Mouse (Mus musculus) thymus, postnatal 10 days (tissue): ENCODE measurements around the gene Tas2r113.
"Not testable (repeated sequence)": the region's sequence is repeated elsewhere in the genome, so short reads cannot be mapped to it uniquely, and the experiment has no call there.

ENCODE experiments used
- DNase-seq, 2 experiments: peaks; one replicate each; pipeline ENCODE4 v3.0.0; 2021; ENCODE audit warnings: low spot score in 2 of 2

The Tas2r113 gene

GRCm38 (mm10) chr6:132892711-132893110 lies at the start of gene Tas2r113:
Gene Tas2r113 (plus strand): TSS chr6:132893011.
- no peak for DNase-seq

DNA sequence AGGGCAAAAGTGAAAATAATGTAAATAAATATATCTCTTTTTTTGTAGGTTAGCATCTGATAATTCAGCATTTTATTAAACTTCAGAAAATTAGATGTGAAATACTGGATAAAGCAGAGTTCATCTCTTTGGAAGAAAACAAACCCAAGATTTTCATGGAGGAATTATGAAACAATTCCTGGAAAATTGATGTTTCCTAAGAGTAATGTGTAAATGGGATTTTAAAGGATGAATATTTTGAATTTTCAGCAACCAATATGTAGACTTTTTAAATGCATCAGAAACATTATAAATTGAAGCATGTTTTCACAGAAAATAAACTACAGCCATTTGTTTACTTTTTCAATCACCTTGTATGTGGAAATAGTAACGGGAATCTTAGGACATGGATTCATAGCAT lies 46.0 kb upstream of the Tas2r113 start, which contains the start of gene Tas2r123:
Gene Tas2r123, plus strand, starts transcription at position 301 of the 400 bp plus-strand sequence.
- DNase-seq: no peak

DNA sequence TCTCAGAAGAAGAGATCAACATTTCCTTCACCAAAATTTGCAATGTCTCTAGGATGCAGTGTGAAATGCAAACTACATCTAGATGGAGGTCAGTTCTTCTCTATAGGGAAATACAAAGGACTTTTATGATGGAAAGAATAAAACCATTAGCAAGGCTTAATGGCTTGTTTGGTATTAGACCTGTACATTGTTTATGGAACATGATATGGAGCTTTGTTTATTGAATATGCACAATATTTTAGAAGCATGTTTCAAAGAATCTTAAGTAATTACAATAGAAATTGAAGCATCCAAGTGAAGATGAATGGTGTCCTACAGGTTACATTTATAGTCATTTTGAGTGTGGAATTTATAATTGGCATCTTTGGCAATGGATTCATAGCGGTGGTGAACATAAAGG lies 37.7 kb upstream of the Tas2r113 start, which contains the start of gene Tas2r116:
Gene Tas2r116, plus strand, starts transcription at position 301 of the 400 bp plus-strand sequence.
- DNase-seq: no peak

DNA sequence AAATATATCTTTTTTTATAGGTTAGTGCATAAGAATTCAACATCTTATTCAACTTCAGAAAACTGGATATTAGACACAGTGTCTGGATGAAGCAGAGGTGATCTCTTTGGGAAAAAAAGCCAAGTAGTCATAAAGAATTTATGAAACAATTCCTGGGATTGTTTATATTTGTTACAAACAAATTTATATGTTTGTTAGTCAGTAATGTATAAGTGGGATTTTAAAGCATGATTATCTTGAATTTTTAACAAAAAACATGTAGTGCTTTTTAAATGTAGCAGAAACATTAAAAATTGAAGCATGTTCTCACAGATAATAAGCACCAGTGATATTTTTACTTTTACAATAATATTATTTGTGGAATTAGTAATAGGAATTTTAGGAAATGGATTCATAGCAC lies 25.1 kb upstream of the Tas2r113 start, which contains the start of gene Tas2r110:
Gene Tas2r110, plus strand, starts transcription at position 301 of the 400 bp plus-strand sequence.
- no peak for DNase-seq

DNA sequence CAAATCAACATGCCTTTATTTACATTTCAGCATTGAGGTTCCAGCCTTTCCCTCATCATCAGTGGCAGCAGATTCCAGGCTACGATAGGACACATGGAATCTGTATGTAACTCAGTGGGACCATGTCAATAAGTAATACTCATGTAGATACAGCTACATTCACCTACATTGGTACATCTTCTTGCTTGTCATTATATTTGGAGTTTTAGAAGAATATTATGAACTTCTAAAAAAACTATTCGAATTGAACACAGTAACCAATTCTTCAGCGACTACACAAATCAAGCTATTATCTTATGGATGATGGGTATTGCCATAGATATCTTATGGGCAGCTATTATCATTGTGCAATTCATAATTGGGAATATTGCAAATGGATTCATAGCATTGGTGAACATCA lies 16.5 kb downstream of the Tas2r113 start, which contains the start of gene Tas2r125:
Gene Tas2r125, plus strand, starts transcription at position 301 of the 400 bp plus-strand sequence.
- no peak for DNase-seq

GRCm38 (mm10) chr6:132941376-132941775 lies 48.6 kb downstream of the Tas2r113 start:
- not testable (repeated sequence) for DNase-seq
